Mouse (Mus musculus): Measurements from ENCODE around the gene Xpnpep3. TPM values are rescaled to one million over a fixed set of nuclear protein-coding genes. Genes with fewer than 3 reads are reported as not detected.

Xpnpep3 gene
- 13.2 and 13.3 TPM in 2 replicates for polyA plus RNA-seq (2015; fragmentation: Nextera tagmentation; extraction: Ambion mirVana)

- H3K36me3 ChIP-seq = no peaks in the 10 kb centered on the region
- under 1% methylated on average over 50 of the region's 50 CpGs for WGBS
- peak; percentile 99 for ATAC-seq (replicated peaks; ENCODE audit: low FRiP score)
Measured at GRCm38 (mm10) chr15:81399638-81400315, at the start of gene Xpnpep3, which contains the start of gene St13. Gene Xpnpep3 (plus strand): TSS chr15:81400138. Gene St13 (minus strand): TSS chr15:81400077.

GRCm38 (mm10) chr15:81350401-81350800 is 49.5 kb upstream of the Xpnpep3 start:
- WGBS = 61% methylated on average over 1 of the region's 1 CpGs
- H3K4me2 ChIP-seq = no peak overlapping the region
- no peak overlapping the region for H3K4me3 ChIP-seq (replicated peaks)
- no peaks in the 10 kb centered on the region; the same call in 1 of the 2 replicates for H3K4me1 ChIP-seq
- H3K27ac ChIP-seq = no peak overlapping the region
- no peak overlapping the region for H3K9ac ChIP-seq
- H3K9me3 ChIP-seq (replicated peaks) = no peaks in the 10 kb centered on the region
- H3K27me3 ChIP-seq = no peaks in the 10 kb centered on the region
- H3K36me3 ChIP-seq = peaks cover 9% of the 10 kb centered on the region; the same call in 1 of the 2 replicates
- no peak for ATAC-seq (replicated peaks; ENCODE audit: low FRiP score)

More at GRCm38 (mm10) chr15:81399638-81400315, at the start of gene Xpnpep3, which contains the start of gene St13:
- Histone ChIP-seq H3K27me3 (no peaks in the 10 kb centered on the region), H3K9ac (peak within 1 kb of the TSS; percentile 88), H3K4me3 (replicated peaks) (peak within 1 kb of the TSS; percentile 84), H3K9me3 (replicated peaks) (no peaks in the 10 kb centered on the region), H3K4me2 (peak within 1 kb of the TSS; percentile 74), H3K27ac (peak within 1 kb of the TSS; percentile 90), H3K4me1 (peaks cover 27% of the 10 kb centered on the region)

- Histone ChIP-seq H3K4me2 (no peak overlapping the region), H3K27me3 (no peaks in the 10 kb centered on the region), H3K9me3 (replicated peaks) (no peaks in the 10 kb centered on the region), H3K36me3 (peaks cover 5% of the 10 kb centered on the region; the same call in 1 of the 2 replicates), H3K4me3 (replicated peaks) (no peak overlapping the region), H3K27ac (no peak overlapping the region), H3K4me1 (peaks cover 5% of the 10 kb centered on the region; the same call in 1 of the 2 replicates), H3K9ac (no peak overlapping the region)
- no peak for ATAC-seq (replicated peaks; ENCODE audit: low FRiP score)
- 58% methylated on average over 1 of the region's 1 CpGs for WGBS
Measured at GRCm38 (mm10) chr15:81352638-81353037, 47.3 kb upstream of the Xpnpep3 start.

GRCm38 (mm10) chr15:81355146-81355761 is 44.7 kb upstream of the Xpnpep3 start:
- Histone ChIP-seq H3K27me3 (no peaks in the 10 kb centered on the region), H3K9me3 (replicated peaks) (no peaks in the 10 kb centered on the region), H3K4me1 (peaks cover 22% of the 10 kb centered on the region), H3K27ac (no peak overlapping the region), H3K36me3 (peaks cover 5% of the 10 kb centered on the region; the same call in 1 of the 2 replicates), H3K9ac (no peak overlapping the region), H3K4me3 (replicated peaks) (no peak overlapping the region), H3K4me2 (no peak overlapping the region)
- no peak for ATAC-seq (replicated peaks; ENCODE audit: low FRiP score)
- whole genome bisulfite sequencing = 67% methylated on average over 3 of the region's 3 CpGs

- H3K36me3 ChIP-seq = peaks cover 5% of the 10 kb centered on the region; the same call in 1 of the 2 replicates
- no peaks in the 10 kb centered on the region for H3K27me3 ChIP-seq
- H3K9me3 ChIP-seq (replicated peaks) = no peaks in the 10 kb centered on the region
- H3K9ac ChIP-seq = no peak overlapping the region
- H3K4me2 ChIP-seq = no peak overlapping the region
- no peak for ATAC-seq (replicated peaks; ENCODE audit: low FRiP score)
- peaks cover 32% of the 10 kb centered on the region for H3K4me1 ChIP-seq
- 0 out of 2 replicates have a peak overlapping the region, but pooled peaks have one; percentile 16 for H3K27ac ChIP-seq
- 33% methylated on average over 5 of the region's 5 CpGs for WGBS
- H3K4me3 ChIP-seq (replicated peaks) = no peak overlapping the region
Measured at GRCm38 (mm10) chr15:81356946-81357345, 43.0 kb upstream of the Xpnpep3 start.

GRCm38 (mm10) chr15:81358943-81359342 is 41.0 kb upstream of the Xpnpep3 start:
- Histone ChIP-seq H3K9me3 (replicated peaks) (no peaks in the 10 kb centered on the region), H3K27ac (peak overlapping the region; percentile 89; the same call in 1 of the 2 replicates), H3K9ac (no peak overlapping the region), H3K4me1 (peaks cover 32% of the 10 kb centered on the region), H3K27me3 (no peaks in the 10 kb centered on the region), H3K4me3 (replicated peaks) (peak overlapping the region; percentile 70; the same call in 1 of the 2 replicates), H3K4me2 (peak overlapping the region; percentile 74), H3K36me3 (peaks cover 17% of the 10 kb centered on the region)
- no peak for ATAC-seq (replicated peaks; ENCODE audit: low FRiP score)
- 48% methylated on average over 3 of the region's 3 CpGs for WGBS

GRCm38 (mm10) chr15:81359421-81359820 is 40.5 kb upstream of the Xpnpep3 start:
- Histone ChIP-seq H3K27ac (peak overlapping the region; percentile 89; the same call in 1 of the 2 replicates), H3K9me3 (replicated peaks) (no peaks in the 10 kb centered on the region), H3K4me1 (peaks cover 32% of the 10 kb centered on the region), H3K36me3 (peaks cover 19% of the 10 kb centered on the region), H3K27me3 (no peaks in the 10 kb centered on the region), H3K4me2 (peak overlapping the region; percentile 74), H3K4me3 (replicated peaks) (peak overlapping the region; percentile 70), H3K9ac (no peak overlapping the region)
- no peak for ATAC-seq (replicated peaks; ENCODE audit: low FRiP score)
- 77% methylated on average over 5 of the region's 5 CpGs for WGBS

- WGBS = under 1% methylated on average over 30 of the region's 30 CpGs
- H3K9me3 ChIP-seq (replicated peaks) = no peaks in the 10 kb centered on the region
Measured at GRCm38 (mm10) chr15:81360345-81361021, 39.5 kb upstream of the Xpnpep3 start, which contains the start of gene Slc25a17. Gene Slc25a17 (minus strand): TSS chr15:81360812.

GRCm38 (mm10) chr15:81361022-81361404 is 38.9 kb upstream of the Xpnpep3 start:
- peak; percentile 69 for ATAC-seq (replicated peaks; ENCODE audit: low FRiP score)
- peak overlapping the region; percentile 70 for H3K4me3 ChIP-seq (replicated peaks)
- no peaks in the 10 kb centered on the region for H3K9me3 ChIP-seq (replicated peaks)
- 26% methylated on average over 6 of the region's 6 CpGs for WGBS
- peak overlapping the region; percentile 78; the same call in 1 of the 2 replicates for H3K9ac ChIP-seq
- H3K4me1 ChIP-seq = peaks cover 32% of the 10 kb centered on the region
- H3K27ac ChIP-seq = peak overlapping the region; percentile 89
- peaks cover 35% of the 10 kb centered on the region for H3K36me3 ChIP-seq
- peak overlapping the region; percentile 74 for H3K4me2 ChIP-seq
- no peaks in the 10 kb centered on the region for H3K27me3 ChIP-seq

More at GRCm38 (mm10) chr15:81360345-81361021, 39.5 kb upstream of the Xpnpep3 start, which contains the start of gene Slc25a17:
- Histone ChIP-seq H3K9ac (peak within 1 kb of the TSS; percentile 78), H3K4me2 (peak within 1 kb of the TSS; percentile 74), H3K27me3 (no peaks in the 10 kb centered on the region), H3K36me3 (peaks cover 30% of the 10 kb centered on the region), H3K27ac (peak within 1 kb of the TSS; percentile 89), H3K4me1 (peaks cover 32% of the 10 kb centered on the region), H3K4me3 (replicated peaks) (peak within 1 kb of the TSS; percentile 70)
- peak; percentile 99 for ATAC-seq (replicated peaks; ENCODE audit: low FRiP score)

- Histone ChIP-seq H3K36me3 (peaks cover 40% of the 10 kb centered on the region), H3K27ac (peak overlapping the region; percentile 89), H3K4me3 (replicated peaks) (peak overlapping the region; percentile 70; the same call in 1 of the 2 replicates), H3K4me2 (peak overlapping the region; percentile 74), H3K9ac (no peak overlapping the region), H3K27me3 (no peaks in the 10 kb centered on the region), H3K4me1 (peaks cover 32% of the 10 kb centered on the region), H3K9me3 (replicated peaks) (no peaks in the 10 kb centered on the region)
- no peak for ATAC-seq (replicated peaks; ENCODE audit: low FRiP score)
- WGBS = 43% methylated on average over 10 of the region's 10 CpGs
Measured at GRCm38 (mm10) chr15:81361417-81362015, 38.4 kb upstream of the Xpnpep3 start.

- ATAC-seq (replicated peaks; ENCODE audit: low FRiP score) = no peak
- H3K9ac ChIP-seq = no peak overlapping the region
- no peak overlapping the region for H3K4me3 ChIP-seq (replicated peaks)
- H3K4me1 ChIP-seq = peaks cover 26% of the 10 kb centered on the region
- WGBS = 69% methylated on average over 1 of the region's 1 CpGs
- H3K27ac ChIP-seq = 0 out of 2 replicates have a peak overlapping the region, but pooled peaks have one; percentile 27
- no peaks in the 10 kb centered on the region for H3K9me3 ChIP-seq (replicated peaks)
- H3K4me2 ChIP-seq = no peak overlapping the region
- no peaks in the 10 kb centered on the region for H3K27me3 ChIP-seq
- peaks cover 50% of the 10 kb centered on the region for H3K36me3 ChIP-seq
Measured at GRCm38 (mm10) chr15:81362501-81362900, 37.4 kb upstream of the Xpnpep3 start.

All from kidney, embryonic 15.5 days (tissue).